Mouse (Mus musculus) heart, embryonic 14.5 days (tissue): ENCODE measurements around the gene Abat. TPM values are rescaled to one million over a fixed set of nuclear protein-coding genes. Genes with fewer than 3 reads are reported as not detected.

ENCODE experiments used
- ATAC-seq: fragments of 200-750 bp; cut with Nextera tagmentation; 2 replicates; pipeline ENCODE4 v1.8.0; 2017; ENCODE audit warnings: low read depth, moderate TSS enrichment; ENCODE audit not compliant: insufficient number of reproducible peaks, insufficient read depth, low FRiP score
- H3K27ac ChIP-seq, 2 experiments: fragments of 200-500 bp in 1 of 2; fragments of 300-500 bp in 1 of 2; sonication (generic) in 1 of 2; replicated peaks in 1 of 2; 2 replicates each; pipeline ENCODE4 v1.5.1; 2012 to 2014; ENCODE audit warnings: low read depth in 2 of 2, low read length in 2 of 2, control low read depth in 1 of 2, mild to moderate bottlenecking in 1 of 2, mixed read lengths in 1 of 2; ENCODE audit not compliant: control insufficient read depth in 1 of 2, insufficient read depth in 1 of 2
- H3K27me3 ChIP-seq: fragments of 300-500 bp; sonication (generic); 2 replicates; pipeline ENCODE4 v1.6.1; 2014; ENCODE audit warnings: mild to moderate bottlenecking, low read length, control low read depth; ENCODE audit not compliant: control insufficient read depth, insufficient read depth
- H3K36me3 ChIP-seq: fragments of 300-500 bp; sonication (generic); 2 replicates; pipeline ENCODE4 v1.6.1; 2014; ENCODE audit warnings: mild to moderate bottlenecking, control low read depth, low read length, mixed read lengths; ENCODE audit not compliant: control insufficient read depth, insufficient read depth
- H3K4me1 ChIP-seq, 2 experiments: fragments of 200-500 bp in 1 of 2; fragments of 300-500 bp in 1 of 2; sonication (generic) in 1 of 2; 2 replicates each; pipeline ENCODE4 v1.6.1; 2012 to 2014; ENCODE audit warnings: low read length in 2 of 2, control low read depth in 1 of 2, mixed read lengths in 1 of 2; ENCODE audit not compliant: control insufficient read depth in 2 of 2, insufficient read depth in 2 of 2
- H3K4me2 ChIP-seq: fragments of 300-500 bp; sonication (generic); 2 replicates; pipeline ENCODE4 v1.6.1; 2014; ENCODE audit warnings: mild to moderate bottlenecking, low read length
- H3K4me3 ChIP-seq, 2 experiments: fragments of 200-500 bp in 1 of 2; fragments of 300-500 bp in 1 of 2; sonication (generic) in 1 of 2; 2 replicates each; pipeline ENCODE4 v1.5.1; 2012 to 2014; ENCODE audit warnings: low read length in 2 of 2, mild to moderate bottlenecking in 2 of 2, control low read depth in 1 of 2, low read depth in 1 of 2, moderate library complexity in 1 of 2; ENCODE audit not compliant: control insufficient read depth in 1 of 2, insufficient read depth in 1 of 2
- H3K9ac ChIP-seq: fragments of 300-500 bp; sonication (generic); 2 replicates; pipeline ENCODE4 v1.6.1; 2014; ENCODE audit warnings: mild to moderate bottlenecking, low read length
- H3K9me3 ChIP-seq: fragments of 300-500 bp; sonication (generic); 2 replicates; pipeline ENCODE4 v1.6.1; 2016; ENCODE audit warnings: low read length, control low read depth; ENCODE audit not compliant: control insufficient read depth
- WGBS: fragments of 180-500 bp; shearing (Covaris S2); extraction: QIAGEN DNeasy Blood & Tissue Kit; methylation state at CpG from one replicate; pipeline ENCODE4 v1.1.7; 2014; 5-methylcytosine and 5-hydroxymethylcytosine counted together
- polyA plus RNA-seq: library from polyadenylated mRNA; unstranded; fragments of >200 nt; fragmentation: Nextera tagmentation; extraction: Ambion mirVana; gene quantifications from 2 replicates; pipeline ENCODE4 v1.2.1, GENCODE M21; 2014

Gene Abat
- polyA plus RNA-seq, 1 experiment from 2014 or later = 27.6 TPM

DNA sequence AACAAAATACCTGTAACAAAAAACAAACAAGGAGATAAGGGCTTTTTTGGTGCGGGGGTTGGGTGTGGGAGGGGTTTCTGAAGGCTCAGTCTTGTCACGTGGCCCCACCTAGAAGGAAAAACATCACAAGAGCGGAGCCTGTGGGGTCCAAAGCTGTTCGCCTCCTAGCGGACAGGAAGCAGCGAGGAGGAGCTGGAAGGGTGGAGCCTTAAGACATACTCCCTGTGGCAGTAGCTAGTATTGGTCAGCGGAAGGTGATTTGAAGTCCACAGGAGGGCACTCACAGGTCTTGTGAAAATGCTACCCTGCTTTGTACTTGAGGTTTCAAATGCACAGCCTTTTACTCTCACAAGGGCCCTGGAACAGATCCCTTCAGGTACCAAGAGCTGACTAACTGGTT lies 19.7 kb downstream of the Abat start:
- no peaks in the 10 kb centered on the region for H3K27me3 ChIP-seq
- H3K4me3 ChIP-seq = no peak overlapping the region
- ATAC-seq = no peak
- H3K4me1 ChIP-seq = no peaks in the 10 kb centered on the region; a peak in 1 of 4 replicates
- H3K9me3 ChIP-seq = no peaks in the 10 kb centered on the region
- no peak overlapping the region for H3K9ac ChIP-seq
- no peaks in the 10 kb centered on the region for H3K36me3 ChIP-seq
- H3K27ac ChIP-seq = no peak overlapping the region
- 50% methylated on average over 7 of the region's 7 CpGs for WGBS
- H3K4me2 ChIP-seq = no peak overlapping the region

GRCm38 (mm10) chr16:8533477-8533876 lies 20.2 kb downstream of the Abat start:
- WGBS = 93% methylated on average over 6 of the region's 6 CpGs
- Histone ChIP-seq H3K4me2 (no peak overlapping the region), H3K27me3 (no peaks in the 10 kb centered on the region), H3K36me3 (no peaks in the 10 kb centered on the region), H3K9ac (no peak overlapping the region), H3K9me3 (no peaks in the 10 kb centered on the region), H3K27ac (no peak overlapping the region), H3K4me1 (no peaks in the 10 kb centered on the region; a peak in 1 of 4 replicates), H3K4me3 (no peak overlapping the region)
- no peak for ATAC-seq

DNA sequence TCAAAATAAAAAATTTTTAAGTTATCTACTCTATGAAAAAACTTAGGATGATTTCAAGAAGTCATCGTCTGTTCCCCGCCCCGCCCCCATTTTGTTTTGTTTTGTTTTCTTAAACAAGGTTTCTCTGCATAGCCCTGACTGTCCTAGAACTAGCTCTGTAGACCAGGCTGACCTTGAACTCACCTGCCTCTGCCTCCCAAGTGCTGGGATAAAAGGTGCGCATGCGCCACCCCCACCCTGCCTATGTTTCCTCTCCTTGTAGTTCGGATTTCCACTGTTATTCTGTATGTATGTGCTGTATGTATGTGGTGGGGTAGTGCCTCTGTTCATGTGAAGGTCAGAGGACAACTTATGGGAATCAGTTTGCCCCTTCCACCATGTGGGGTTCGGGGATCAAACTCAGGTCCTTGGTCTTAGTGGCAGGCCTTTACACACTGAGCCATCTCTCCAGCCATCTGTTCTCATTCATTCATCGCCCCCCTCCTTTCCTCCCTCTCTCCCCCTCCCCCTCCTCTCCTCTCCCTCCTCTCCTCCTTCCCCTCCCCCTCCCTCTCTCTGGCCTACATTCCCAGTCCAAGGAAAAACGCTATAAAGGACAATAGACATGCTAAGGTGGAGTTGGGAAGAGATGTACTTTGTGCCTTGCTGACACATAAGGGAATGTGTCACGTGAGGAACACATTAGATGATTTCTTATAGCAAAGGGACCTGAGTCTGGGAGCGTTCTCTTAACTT lies 21.4 kb downstream of the Abat start:
- Histone ChIP-seq H3K4me2 (no peak overlapping the region), H3K4me3 (no peak overlapping the region), H3K4me1 (peaks cover 0 to 4% of the 10 kb centered on the region in 2 experiments; a peak in 2 of 4 replicates), H3K27me3 (no peaks in the 10 kb centered on the region), H3K36me3 (no peaks in the 10 kb centered on the region), H3K9ac (no peak overlapping the region), H3K27ac (no peak overlapping the region), H3K9me3 (no peaks in the 10 kb centered on the region)
- WGBS = 87% methylated on average over 11 of the region's 11 CpGs
- no peak for ATAC-seq

- no peak for ATAC-seq
- 87% methylated on average over 6 of the region's 6 CpGs for WGBS
- H3K9me3 ChIP-seq = no peaks in the 10 kb centered on the region
- no peak overlapping the region for H3K4me2 ChIP-seq
- no peak overlapping the region for H3K9ac ChIP-seq
- H3K4me3 ChIP-seq = no peak overlapping the region
- no peaks in the 10 kb centered on the region for H3K36me3 ChIP-seq
- no peaks in the 10 kb centered on the region for H3K27me3 ChIP-seq
- no peak overlapping the region for H3K27ac ChIP-seq
- peaks cover 2 to 8% of the 10 kb centered on the region in 2 experiments for H3K4me1 ChIP-seq
Measured at GRCm38 (mm10) chr16:8535411-8535810, 22.2 kb downstream of the Abat start.

DNA sequence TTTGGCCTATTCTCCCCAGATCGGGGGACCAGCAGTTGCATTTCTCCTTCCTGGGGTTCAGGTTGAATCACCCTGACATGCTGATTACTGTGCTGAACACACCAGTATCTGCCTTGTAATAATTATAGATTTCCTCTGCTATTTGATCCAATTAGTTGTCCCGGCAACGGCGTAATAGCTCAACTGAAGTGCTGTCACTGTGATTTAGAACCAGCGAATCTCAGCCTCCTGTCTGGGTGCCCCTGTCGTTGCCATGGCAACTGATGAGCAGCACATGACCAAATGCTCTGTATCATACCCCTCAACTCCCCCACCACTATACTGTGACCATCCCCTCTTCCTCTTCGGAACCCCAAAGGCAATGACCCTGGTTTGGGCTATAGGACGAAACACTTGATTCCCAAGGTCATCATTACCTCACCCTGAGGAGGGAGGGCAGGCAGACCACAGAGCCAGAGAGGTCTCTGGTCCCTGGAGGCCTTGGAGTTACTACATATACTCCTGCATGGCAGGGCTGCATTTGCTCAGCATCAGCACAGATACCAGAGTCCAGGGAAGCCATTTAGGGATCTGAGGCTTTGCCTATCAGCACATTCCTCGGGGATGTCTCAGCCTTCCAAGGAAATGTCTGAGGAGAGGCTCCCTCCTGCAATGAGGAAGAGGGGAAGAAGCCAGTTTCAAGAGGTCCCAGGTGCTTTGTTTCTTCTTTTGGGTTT lies 26.1 kb downstream of the Abat start:
- WGBS = 68% methylated on average over 9 of the region's 9 CpGs
- Histone ChIP-seq H3K4me3 (no peak overlapping the region), H3K9ac (no peak overlapping the region), H3K27ac (no peak overlapping the region), H3K4me1 (peaks cover 16 to 18% of the 10 kb centered on the region in 2 experiments), H3K27me3 (no peaks in the 10 kb centered on the region), H3K4me2 (no peak overlapping the region), H3K9me3 (no peaks in the 10 kb centered on the region), H3K36me3 (no peaks in the 10 kb centered on the region)
- ATAC-seq = no peak

DNA sequence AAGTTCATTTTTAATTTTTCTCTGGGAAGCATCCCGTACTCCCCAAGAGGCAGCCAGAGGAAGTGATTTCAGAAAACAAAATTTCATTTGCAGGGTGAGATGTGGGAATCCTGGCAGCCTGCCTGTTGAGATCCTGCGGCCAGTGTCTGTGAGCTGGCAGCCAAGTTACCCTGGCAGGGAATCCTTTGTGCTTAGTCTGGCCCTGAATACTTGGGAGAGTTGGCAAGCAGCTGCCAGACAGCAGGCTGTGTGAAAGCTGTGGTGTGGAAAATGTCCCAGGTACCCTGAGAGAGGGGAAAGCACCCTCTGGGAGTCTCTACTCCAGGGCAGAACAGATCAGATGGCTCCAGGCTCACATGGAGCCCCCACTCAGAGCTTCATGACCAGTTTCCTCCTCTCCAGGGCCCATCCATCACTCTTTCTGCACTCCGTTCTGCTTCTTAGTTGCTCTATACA lies 27.7 kb downstream of the Abat start:
- ATAC-seq = peak; percentile 54; the same call in 1 of the 2 replicates
- no peaks in the 10 kb centered on the region for H3K36me3 ChIP-seq
- H3K4me2 ChIP-seq = 0 out of 2 replicates have a peak overlapping the region, but pooled peaks have one; percentile 18
- no peaks in the 10 kb centered on the region for H3K9me3 ChIP-seq
- peak overlapping the region; percentile 19 to 63 for H3K27ac ChIP-seq
- no peak overlapping the region for H3K4me3 ChIP-seq
- no peaks in the 10 kb centered on the region for H3K27me3 ChIP-seq
- WGBS = 43% methylated on average over 3 of the region's 3 CpGs
- H3K9ac ChIP-seq = no peak overlapping the region
- H3K4me1 ChIP-seq = peaks cover 16 to 18% of the 10 kb centered on the region in 2 experiments

DNA sequence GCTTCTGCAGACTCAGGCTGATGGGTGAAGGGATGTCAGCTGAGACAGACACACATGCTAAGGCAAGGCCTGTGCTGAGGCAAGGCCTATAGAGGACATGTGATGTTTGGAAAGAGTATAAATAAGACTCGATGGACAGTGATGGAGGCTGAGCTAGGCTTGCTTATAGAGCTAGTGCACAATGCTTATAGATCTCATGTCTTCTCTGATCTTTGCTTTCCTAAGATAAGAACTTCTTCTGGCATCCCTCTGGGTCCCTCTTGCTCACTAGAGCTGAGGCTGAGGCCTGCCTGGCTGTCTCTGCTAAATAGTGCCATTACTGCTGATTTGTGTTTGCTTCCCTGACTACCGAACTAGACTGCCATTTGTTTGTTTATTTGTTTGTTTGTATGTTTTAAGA lies 34.6 kb downstream of the Abat start:
- Histone ChIP-seq H3K9ac (no peak overlapping the region), H3K4me3 (no peak overlapping the region), H3K36me3 (no peaks in the 10 kb centered on the region), H3K4me1 (no peaks in the 10 kb centered on the region), H3K27me3 (no peaks in the 10 kb centered on the region), H3K4me2 (no peak overlapping the region), H3K27ac (no peak overlapping the region), H3K9me3 (no peaks in the 10 kb centered on the region)
- ATAC-seq = no peak
- WGBS = 84% methylated on average over 2 of the region's 2 CpGs
